In the genomic region with DNA sequence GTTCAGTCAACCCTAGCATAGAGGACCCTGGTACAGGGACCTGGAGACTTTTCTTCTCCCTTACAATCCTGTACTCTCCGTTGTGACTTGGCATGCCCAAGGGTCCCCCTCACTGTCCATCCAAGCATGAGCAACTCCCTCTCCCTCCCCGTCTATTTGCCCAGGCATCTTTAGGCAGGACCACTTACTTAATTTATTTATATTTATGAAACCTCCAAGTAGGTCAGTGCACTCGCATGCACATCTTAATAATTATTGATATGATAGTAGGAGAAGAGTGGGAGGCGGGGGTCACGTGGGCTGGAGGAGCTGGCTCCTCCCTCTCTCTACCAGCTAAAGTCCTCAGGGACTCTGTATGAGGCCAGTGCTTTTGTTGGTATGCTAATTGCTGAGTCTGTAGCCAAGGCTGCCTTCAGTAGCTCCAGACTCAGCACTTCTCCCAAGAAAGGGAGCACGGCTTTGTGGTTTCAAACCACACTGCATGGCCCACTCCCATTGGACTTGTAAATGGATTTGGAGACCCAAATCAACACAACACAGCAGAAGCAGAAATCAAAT, we compare ENCODE assay signal across 15 mouse cellular contexts.
DNase-seq lines count a peak whose midpoint lies in the region; ATAC-seq and TF ChIP-seq lines count a peak whose summit lies in the region.
"Had no signal": no experiment of that assay in that cellular context is flagged by ENCODE, and none has a peak within 500 bp of the region (broad histone marks: within the 10 kb centered on the region; RNA-seq: fewer than 3 reads in every experiment).

No protein-coding gene starts in this region.

- H3K4me3 ChIP-seq in forebrain, embryonic 16.5 days (replicated peaks; ENCODE audit: low read length): no peak overlapping the region
- no peak overlapping the region for H3K4me3 ChIP-seq in midbrain, embryonic 12.5 days
- H3K4me3 ChIP-seq in lung, postnatal 0 days (ENCODE audit: low read depth, low read length): no peak overlapping the region
- H3K4me3 ChIP-seq: heart, adult 2 months; limb, embryonic 12.5 days had no signal

- H3K9ac ChIP-seq in forebrain, embryonic 16.5 days (replicated peaks; ENCODE audit: low read depth, low read length): no peak overlapping the region
- no peak overlapping the region for H3K9ac ChIP-seq in midbrain, embryonic 12.5 days (replicated peaks)
- H3K9ac ChIP-seq in lung, postnatal 0 days (replicated peaks; ENCODE audit: low read depth): no peak overlapping the region
- H3K9ac ChIP-seq: limb, embryonic 12.5 days; liver, postnatal 0 days had no signal

- no peak for TF ChIP-seq EP300 in lung, postnatal 0 days (IDR thresholded peaks at IDR 0.05)

- no peak for TF ChIP-seq CTCF in lung, postnatal 0 days (IDR thresholded peaks at IDR 0.05)

- H3K4me2 ChIP-seq in forebrain, embryonic 16.5 days (ENCODE audit: low read length): no peak overlapping the region
- H3K4me2 ChIP-seq in midbrain, embryonic 12.5 days (replicated peaks): no peak overlapping the region
- H3K4me2 ChIP-seq in lung, postnatal 0 days (replicated peaks; ENCODE audit: low read depth, low read length): no peak overlapping the region
- H3K4me2 ChIP-seq: limb, embryonic 12.5 days had no signal

- DNase-seq in frontal cortex, postnatal 25 days (ENCODE audit: low spot score in 2 of 2): no peak
- no peak for DNase-seq in lung, postnatal 0 days (ENCODE audit: low spot score)
- DNase-seq in left cerebral cortex, postnatal 10 days (ENCODE audit: extremely low spot score in 1 of 2, low spot score in 2 of 2): no peak
- DNase-seq in layer of hippocampus, adult 18-20 months (ENCODE audit: low spot score in 2 of 2): no peak
- DNase-seq in gastrocnemius, postnatal 4 days (ENCODE audit: low spot score in 2 of 2): no peak
- DNase-seq: heart, adult 2 months; heart, postnatal 36 days; kidney, adult 8-10 months; layer of hippocampus, adult 9-11 months; liver, postnatal 0 days; thymus, adult 2 months had no signal

- H3K27me3 ChIP-seq in forebrain, embryonic 16.5 days (replicated peaks; ENCODE audit: control insufficient read depth, insufficient read depth, low read length): no peaks in the 10 kb centered on the region
- H3K27me3 ChIP-seq in midbrain, embryonic 12.5 days: no peaks in the 10 kb centered on the region
- no peaks in the 10 kb centered on the region for H3K27me3 ChIP-seq in lung, postnatal 0 days (replicated peaks; ENCODE audit: insufficient read depth, low read length)
- H3K27me3 ChIP-seq: limb, embryonic 12.5 days had no signal

- ATAC-seq in frontal cortex, adult (ENCODE audit: low TSS enrichment): 0 out of 2 replicates have a peak, but pooled peaks have one; percentile 32
- peak; percentile 86 for ATAC-seq in forebrain, embryonic 16.5 days
- peak; percentile 85 for ATAC-seq in midbrain, embryonic 12.5 days (ENCODE audit: low FRiP score, low read depth)
- no peak for ATAC-seq in lung, postnatal 0 days
- ATAC-seq: liver, postnatal 0 days had no signal

- 33% methylated on average over 6 of the region's 6 CpGs for WGBS in forebrain, embryonic 16.5 days
- 44% methylated on average over 6 of the region's 6 CpGs for WGBS in midbrain, embryonic 12.5 days
- 61% methylated on average over 6 of the region's 6 CpGs for WGBS in lung, postnatal 0 days

- intact Hi-C loops in left cerebral cortex, postnatal 10 days (cut with DNase I): no loop called here

- H3K27ac ChIP-seq in forebrain, embryonic 16.5 days (ENCODE audit: low read length): peak overlapping the region; percentile 52
- H3K27ac ChIP-seq in midbrain, embryonic 12.5 days (replicated peaks): peak overlapping the region; percentile 49; the same call in 1 of the 2 replicates
- no peak overlapping the region for H3K27ac ChIP-seq in lung, postnatal 0 days (ENCODE audit: low read length)
- H3K27ac ChIP-seq: heart, adult 2 months; limb, embryonic 12.5 days had no signal

- peaks cover 21% of the 10 kb centered on the region for H3K4me1 ChIP-seq in forebrain, embryonic 16.5 days (replicated peaks; ENCODE audit: control insufficient read depth, insufficient read depth, low read length)
- H3K4me1 ChIP-seq in midbrain, embryonic 12.5 days: peaks cover 18% of the 10 kb centered on the region
- no peaks in the 10 kb centered on the region for H3K4me1 ChIP-seq in lung, postnatal 0 days (ENCODE audit: insufficient read depth, low read depth, low read length)
- H3K4me1 ChIP-seq: limb, embryonic 12.5 days had no signal

- H3K36me3 ChIP-seq in forebrain, embryonic 16.5 days (ENCODE audit: control insufficient read depth, insufficient read depth): no peaks in the 10 kb centered on the region
- no peaks in the 10 kb centered on the region for H3K36me3 ChIP-seq in midbrain, embryonic 12.5 days
- H3K36me3 ChIP-seq in lung, postnatal 0 days (ENCODE audit: insufficient read depth, low read length): no peaks in the 10 kb centered on the region
- H3K36me3 ChIP-seq: limb, embryonic 12.5 days had no signal

- H3K9me3 ChIP-seq in forebrain, embryonic 16.5 days (ENCODE audit: control insufficient read depth, low read length): no peaks in the 10 kb centered on the region
- H3K9me3 ChIP-seq in midbrain, embryonic 12.5 days: no peaks in the 10 kb centered on the region
- no peaks in the 10 kb centered on the region for H3K9me3 ChIP-seq in lung, postnatal 0 days (ENCODE audit: low read length)
- H3K9me3 ChIP-seq: limb, embryonic 12.5 days had no signal
